ENCODE assay signal across 8 mouse cellular contexts in genomic region chr9:36796781-36797555, GRCm38 (mm10). TPM values are rescaled to one million over a fixed set of nuclear protein-coding genes. Genes with fewer than 3 reads are reported as not detected.
DNase-seq lines count a peak whose midpoint lies in the region; ATAC-seq lines count a peak whose summit lies in the region.

Gene Ei24, minus strand, starts transcription at chr9:36797393.

- peak within 1 kb of the TSS; percentile 99 for H3K4me3 ChIP-seq in intestine, embryonic 15.5 days (replicated peaks)

- H3K27me3 ChIP-seq in intestine, embryonic 15.5 days (replicated peaks), result no peaks in the 10 kb centered on the region

- H3K4me1 ChIP-seq in intestine, embryonic 15.5 days (replicated peaks), result peaks cover 5% of the 10 kb centered on the region; the same call in 1 of the 2 replicates

- peak within 1 kb of the TSS; percentile 70 for H3K27ac ChIP-seq in intestine, embryonic 15.5 days

- intact Hi-C loops in gastrocnemius, postnatal 36 days (cut with DNase I), result no loop called here
- intact Hi-C loops in left cerebral cortex, postnatal 14 days (cut with DNase I), result loop anchor here (5.0 kb wide), 1 partner anchor 35 kb away; no protein-coding TSS in a partner anchor

- WGBS in intestine, embryonic 15.5 days, result under 1% methylated on average over 66 of the region's 66 CpGs

- peak; percentile 100 for ATAC-seq in intestine, embryonic 15.5 days
- ATAC-seq in megakaryocyte-erythroid progenitor cell, adult 5-6 weeks (replicated peaks; ENCODE audit: low FRiP score, low TSS enrichment, poor library complexity, severe bottlenecking), result peak; percentile 95

- peak within 1 kb of the TSS; percentile 67 for H3K4me2 ChIP-seq in intestine, embryonic 15.5 days (replicated peaks)

- no peaks in the 10 kb centered on the region for H3K36me3 ChIP-seq in intestine, embryonic 15.5 days

- DNase-seq in adrenal gland, adult 8-10 months, result peak; percentile 92
- DNase-seq in embryo, embryonic 11.5 days (ENCODE audit: low read depth, low spot score), result peak; percentile 72
- peak; percentile 91 to 96 for DNase-seq in gastrocnemius, postnatal 36 days
- peak; percentile 77 to 88 for DNase-seq in left cerebral cortex, postnatal 14 days (ENCODE audit: low spot score in 2 of 2)
- DNase-seq in right cerebral cortex, postnatal 14 days, result peak; percentile 89
- peak; percentile 95 for DNase-seq in urinary bladder, postnatal 25 days (ENCODE audit: low spot score)

- peak within 1 kb of the TSS; percentile 99 for H3K9ac ChIP-seq in intestine, embryonic 15.5 days

- no peaks in the 10 kb centered on the region for H3K9me3 ChIP-seq in intestine, embryonic 15.5 days

RNA-seq across cellular contexts. Expression of gene Ei24, which starts in this region (rescaled TPM):
- total RNA-seq in adrenal gland, adult 8-10 months (2022), result 100 to 1,000 TPM; 117 to 124 (median 122) TPM
- total RNA-seq in gastrocnemius, postnatal 36 days (2021), result 10 to 100 TPM; 69.0 to 73.0 TPM
- 93.5 and 95.5 TPM in 2 replicates for polyA plus RNA-seq in intestine, embryonic 15.5 days (2015; fragmentation: Nextera tagmentation; extraction: Ambion mirVana)
- total RNA-seq in left cerebral cortex, postnatal 14 days (2021), result 100 to 1,000 TPM; 126 to 128 TPM
- 34.9 and 60.8 TPM in 2 replicates for total RNA-seq in megakaryocyte-erythroid progenitor cell, adult 5-6 weeks (2014; fragmentation: Nextera tagmentation)
- 42.1 and 44.0 TPM in 2 replicates for total RNA-seq in megakaryocyte-erythroid progenitor cell, adult 5-6 weeks (2017)

Comparison
In these comparisons a context has a peak if more than half of its experiments do, and no peak if none do; other contexts are left out.
1. Peak in every context shown above with its lines: DNase-seq, ATAC-seq, H3K4me3 ChIP-seq and H3K27ac ChIP-seq.